Mouse (Mus musculus) forebrain, embryonic 10.5 days (tissue): ENCODE measurements around the gene Wbp11. TPM values are rescaled to one million over a fixed set of nuclear protein-coding genes. Genes with fewer than 3 reads are reported as not detected.

ENCODE experiments used
- DNase-seq: peaks from one replicate; pipeline ENCODE4 v3.0.0-alpha.2; 2017; ENCODE audit warnings: low spot score; ENCODE audit errors: extremely low spot score
- H3K27ac ChIP-seq: fragments of 300-500 bp; sonication (generic); 2 replicates; pipeline ENCODE4 v1.5.1; 2016; ENCODE audit warnings: mild to moderate bottlenecking
- H3K27me3 ChIP-seq: fragments of 300-500 bp; sonication (generic); 2 replicates; pipeline ENCODE4 v1.6.1; 2016; ENCODE audit warnings: mild to moderate bottlenecking; ENCODE audit not compliant: poor library complexity, severe bottlenecking
- H3K36me3 ChIP-seq: fragments of 300-500 bp; sonication (generic); replicated peaks from 2 replicates; pipeline ENCODE4 v1.6.1; 2016; ENCODE audit warnings: mild to moderate bottlenecking, moderate library complexity
- H3K4me1 ChIP-seq: fragments of 300-500 bp; sonication (generic); 2 replicates; pipeline ENCODE4 v1.6.1; 2016
- H3K4me3 ChIP-seq: fragments of 300-500 bp; sonication (generic); 2 replicates; pipeline ENCODE4 v1.5.1; 2016; ENCODE audit warnings: mild to moderate bottlenecking, moderate library complexity
- H3K9me3 ChIP-seq: fragments of 300-500 bp; sonication (generic); 2 replicates; pipeline ENCODE4 v1.6.1; 2016; ENCODE audit warnings: mild to moderate bottlenecking, moderate library complexity
- WGBS: fragments of 180-500 bp; shearing (Covaris S2); methylation state at CpG from one replicate; pipeline ENCODE4 v1.1.7; 2016; 5-methylcytosine and 5-hydroxymethylcytosine counted together
- polyA plus RNA-seq: library from polyadenylated mRNA; unstranded; fragments of >200 nt; fragmentation: Nextera tagmentation; extraction: Ambion mirVana; gene quantifications from 2 replicates; pipeline ENCODE4 v1.2.1, GENCODE M21; 2016

The Wbp11 gene
- polyA plus RNA-seq, 1 experiment from 2014 or later, result 166 TPM

DNA sequence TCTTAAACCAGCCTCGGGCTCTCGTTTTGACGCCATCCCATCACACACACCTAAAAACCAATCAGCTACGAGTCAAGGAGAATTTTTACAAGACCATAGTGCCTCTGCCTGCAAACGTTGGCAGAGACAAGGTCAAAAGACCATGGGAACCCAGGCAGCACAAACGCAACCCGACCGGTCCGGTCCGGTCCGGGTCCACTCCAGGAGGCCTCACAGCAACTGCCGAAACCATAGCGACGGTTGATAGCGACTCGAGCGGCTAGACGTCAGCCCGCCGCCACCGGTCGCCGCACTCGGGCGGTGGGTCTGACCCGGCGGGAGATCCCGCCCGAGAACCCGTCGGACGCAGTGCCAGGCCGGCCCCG, 535 bp downstream of the Wbp11 start, which contains the start of gene BC049715:
Gene BC049715 (plus strand): TSS at position 111 of the 365 bp plus-strand sequence.
- no peak for DNase-seq
- under 1% methylated on average over 34 of the region's 34 CpGs for WGBS
- Histone ChIP-seq H3K27me3 (no peaks in the 10 kb centered on the region), H3K4me1 (peaks cover 14% of the 10 kb centered on the region), H3K36me3 (peaks cover 30% of the 10 kb centered on the region), H3K27ac (peak within 1 kb of the TSS; percentile 98), H3K4me3 (peak within 1 kb of the TSS; percentile 99), H3K9me3 (no peaks in the 10 kb centered on the region)

DNA sequence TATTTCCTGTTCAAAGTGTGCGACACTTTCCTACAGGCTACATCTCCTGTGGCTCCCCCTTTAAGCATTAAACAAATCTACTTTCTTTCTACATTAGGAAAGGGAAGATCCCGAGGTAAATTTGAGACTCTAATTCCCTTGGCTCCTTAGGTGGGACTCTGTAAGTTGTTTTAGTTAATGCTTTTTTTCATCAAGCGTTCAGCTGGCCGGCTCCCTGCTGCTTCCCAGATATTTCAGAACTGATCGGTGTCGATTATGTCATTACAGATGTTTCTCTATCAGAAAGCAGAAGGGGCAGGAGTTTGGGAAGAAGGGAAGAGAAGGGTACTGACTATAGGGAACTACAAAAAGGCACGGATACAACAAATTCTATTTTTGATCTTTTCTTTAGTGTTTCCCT, 917 bp downstream of the Wbp11 start:
- Histone ChIP-seq H3K4me3 (peak overlapping the region; percentile 99), H3K9me3 (no peaks in the 10 kb centered on the region), H3K27ac (peak overlapping the region; percentile 98), H3K4me1 (peaks cover 14% of the 10 kb centered on the region), H3K27me3 (no peaks in the 10 kb centered on the region), H3K36me3 (peaks cover 34% of the 10 kb centered on the region)
- 23% methylated on average over 7 of the region's 7 CpGs for WGBS
- no peak for DNase-seq

DNA sequence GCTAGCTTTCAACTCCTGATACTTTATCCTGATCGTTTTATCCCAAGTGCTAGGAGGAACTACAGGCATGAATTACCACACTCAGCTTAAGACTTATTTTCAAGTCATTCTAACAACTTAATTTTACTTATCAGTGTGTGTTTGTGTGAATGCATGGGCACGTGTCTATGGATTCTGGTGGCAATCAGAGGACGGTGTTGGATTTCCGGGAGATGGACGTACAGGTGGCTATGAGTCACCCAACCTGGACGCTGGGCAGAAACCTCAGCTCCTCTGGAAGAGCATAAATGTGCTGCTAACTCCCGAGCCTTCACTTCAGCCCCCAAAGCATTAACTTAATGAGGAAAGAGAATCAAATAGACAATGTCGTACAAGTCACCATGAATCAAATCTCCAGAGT, 3.0 kb downstream of the Wbp11 start:
- Histone ChIP-seq H3K9me3 (no peaks in the 10 kb centered on the region), H3K4me3 (no peak overlapping the region), H3K27ac (no peak overlapping the region), H3K36me3 (peaks cover 55% of the 10 kb centered on the region), H3K4me1 (peaks cover 14% of the 10 kb centered on the region), H3K27me3 (no peaks in the 10 kb centered on the region)
- 95% methylated on average over 8 of the region's 8 CpGs for WGBS
- DNase-seq, result no peak

DNA sequence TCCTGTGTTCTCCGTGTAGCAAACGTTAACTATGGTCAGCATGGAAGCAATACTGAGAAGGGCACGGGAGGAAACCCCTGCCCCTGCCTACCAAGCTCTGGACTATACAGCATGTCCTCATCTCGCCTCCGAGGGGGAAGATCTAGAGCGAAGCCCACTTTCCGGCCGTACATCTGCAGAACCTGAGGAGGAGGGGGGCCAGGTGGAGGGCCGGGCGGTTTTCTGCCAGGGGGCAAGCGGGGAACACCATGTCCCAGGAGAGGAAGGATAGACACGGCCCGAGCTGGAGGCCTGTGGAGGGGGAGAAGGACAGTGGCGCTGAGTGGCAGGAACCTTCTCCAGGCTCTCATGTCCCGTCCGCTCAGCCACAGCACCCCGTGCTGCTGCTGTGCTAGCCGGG, 6.9 kb downstream of the Wbp11 start:
- H3K36me3 ChIP-seq, result peaks cover 93% of the 10 kb centered on the region
- WGBS, result 95% methylated on average over 18 of the region's 18 CpGs

DNA sequence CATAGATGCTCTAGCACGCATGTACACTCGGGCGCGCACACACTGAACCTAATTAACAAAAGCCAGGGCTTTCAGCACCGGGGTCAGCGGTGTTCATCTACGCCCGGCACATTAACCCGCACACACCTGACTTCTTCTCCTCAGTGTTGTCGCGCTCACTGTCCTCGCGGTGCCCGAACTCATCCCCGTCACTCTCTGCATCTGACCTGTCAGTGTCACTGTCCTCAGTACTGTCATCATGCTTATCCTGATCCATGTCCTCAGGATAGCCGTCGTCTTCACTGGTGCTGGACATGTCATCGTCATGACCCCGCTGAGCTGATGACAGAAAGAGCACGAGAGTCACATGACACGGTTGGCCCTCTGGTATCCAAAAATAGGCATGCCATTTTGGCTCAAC, 7.7 kb downstream of the Wbp11 start:
- Histone ChIP-seq H3K36me3 (peaks cover 95% of the 10 kb centered on the region), H3K9me3 (no peaks in the 10 kb centered on the region), H3K4me1 (no peaks in the 10 kb centered on the region), H3K27ac (no peak overlapping the region), H3K27me3 (no peaks in the 10 kb centered on the region), H3K4me3 (no peak overlapping the region)
- 97% methylated on average over 21 of the region's 21 CpGs for WGBS
- DNase-seq, result no peak

More for the DNA sequence above, 6.9 kb downstream of the Wbp11 start:
- DNase-seq, result no peak
- H3K9me3 ChIP-seq, result no peaks in the 10 kb centered on the region
- no peak overlapping the region for H3K4me3 ChIP-seq
- H3K27me3 ChIP-seq, result no peaks in the 10 kb centered on the region
- no peaks in the 10 kb centered on the region for H3K4me1 ChIP-seq
- H3K27ac ChIP-seq, result no peak overlapping the region

DNA sequence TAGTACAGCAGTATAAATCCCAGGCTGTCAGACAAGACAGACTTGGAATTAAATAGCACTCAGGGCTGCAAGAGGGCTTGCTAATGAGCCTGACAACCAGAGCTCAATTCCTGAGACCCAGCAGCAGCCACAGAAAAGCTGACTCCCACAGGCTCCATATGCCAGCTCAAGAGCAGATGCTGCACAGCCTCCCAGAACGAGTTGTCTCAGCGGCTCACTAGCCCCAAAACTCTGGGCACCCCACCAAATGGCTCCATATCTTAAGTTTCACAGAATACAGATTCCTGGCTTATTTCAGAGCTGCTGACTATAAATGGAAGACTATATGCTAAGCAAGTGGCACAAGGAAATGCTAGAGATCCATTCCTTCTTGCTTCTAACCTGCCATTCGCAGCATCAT, 10.5 kb downstream of the Wbp11 start:
- Histone ChIP-seq H3K4me3 (no peak overlapping the region), H3K36me3 (peaks cover 97% of the 10 kb centered on the region), H3K27ac (no peak overlapping the region), H3K4me1 (no peaks in the 10 kb centered on the region), H3K27me3 (no peaks in the 10 kb centered on the region), H3K9me3 (no peaks in the 10 kb centered on the region)
- 95% methylated on average over 3 of the region's 3 CpGs for WGBS
- no peak for DNase-seq

DNA sequence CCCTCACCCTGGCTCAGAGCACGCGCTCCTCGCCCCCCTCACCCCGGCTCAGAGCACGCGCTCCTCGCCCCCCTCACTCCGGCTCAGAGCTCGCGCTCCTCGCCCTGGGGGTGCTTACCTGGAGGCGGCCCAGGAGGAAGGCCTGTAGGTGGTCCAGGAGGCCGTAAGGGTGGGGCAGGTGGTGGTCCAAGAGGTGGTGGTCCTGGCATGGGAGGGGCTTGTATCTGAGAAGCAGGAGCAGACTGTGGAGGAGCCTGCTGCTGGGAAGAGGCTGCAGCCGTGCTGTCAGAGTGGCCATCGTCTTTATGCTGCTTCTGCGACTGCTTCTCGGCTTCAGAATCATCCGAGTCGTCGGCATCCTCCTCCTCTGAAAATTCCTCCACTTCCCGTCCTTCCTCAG, 11.2 kb downstream of the Wbp11 start:
- Histone ChIP-seq H3K27ac (no peak overlapping the region), H3K27me3 (no peaks in the 10 kb centered on the region), H3K36me3 (peaks cover 97% of the 10 kb centered on the region), H3K4me1 (no peaks in the 10 kb centered on the region), H3K9me3 (no peaks in the 10 kb centered on the region), H3K4me3 (no peak overlapping the region)
- 94% methylated on average over 21 of the region's 21 CpGs for WGBS
- DNase-seq, result no peak

DNA sequence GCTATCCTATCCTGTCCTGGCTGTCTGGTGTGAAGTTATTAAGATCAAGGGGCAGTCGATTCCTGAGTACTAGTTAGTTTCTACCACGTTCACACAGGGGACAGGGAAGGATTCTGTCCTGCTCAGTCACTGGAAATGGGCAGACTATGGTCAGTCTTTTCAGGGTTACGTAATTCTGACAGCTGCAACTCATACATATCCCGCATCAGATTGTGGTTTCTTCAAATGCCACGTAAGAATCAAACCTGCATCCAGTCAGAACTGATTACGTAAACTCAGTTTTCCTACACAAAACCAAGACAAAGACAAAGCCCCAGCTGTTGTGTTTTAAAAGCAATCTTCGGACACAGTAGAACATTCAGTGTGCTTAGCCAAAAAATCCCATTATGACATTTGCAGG, 12.7 kb downstream of the Wbp11 start:
- Histone ChIP-seq H3K4me3 (no peak overlapping the region), H3K27ac (no peak overlapping the region), H3K27me3 (no peaks in the 10 kb centered on the region), H3K4me1 (no peaks in the 10 kb centered on the region), H3K36me3 (peaks cover 94% of the 10 kb centered on the region), H3K9me3 (no peaks in the 10 kb centered on the region)
- DNase-seq, result no peak
- WGBS, result 97% methylated on average over 7 of the region's 7 CpGs

DNA sequence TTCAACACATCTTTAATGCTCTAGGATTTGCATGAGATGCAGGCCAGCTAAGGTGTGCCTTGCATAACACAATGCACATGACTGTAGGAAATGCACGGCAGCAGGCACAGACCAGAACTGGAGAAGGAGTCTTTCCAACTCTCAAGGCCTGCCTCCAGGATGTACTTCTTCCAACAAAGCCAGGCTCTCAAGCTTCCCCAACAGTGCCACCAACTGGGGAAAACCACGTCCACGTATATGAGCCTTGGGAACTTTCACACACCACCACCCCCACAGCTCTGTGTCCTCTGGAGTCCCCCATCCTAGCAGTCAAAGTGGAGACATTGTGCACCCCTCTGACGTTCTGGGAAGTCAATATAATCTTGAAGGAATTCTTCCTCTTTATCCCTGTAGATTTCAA, 14.9 kb downstream of the Wbp11 start:
- Histone ChIP-seq H3K4me3 (no peak overlapping the region), H3K27me3 (no peaks in the 10 kb centered on the region), H3K9me3 (no peaks in the 10 kb centered on the region), H3K36me3 (peaks cover 81% of the 10 kb centered on the region), H3K27ac (no peak overlapping the region), H3K4me1 (peaks cover 15% of the 10 kb centered on the region)
- no peak for DNase-seq
- WGBS, result 52% methylated on average over 4 of the region's 4 CpGs

DNA sequence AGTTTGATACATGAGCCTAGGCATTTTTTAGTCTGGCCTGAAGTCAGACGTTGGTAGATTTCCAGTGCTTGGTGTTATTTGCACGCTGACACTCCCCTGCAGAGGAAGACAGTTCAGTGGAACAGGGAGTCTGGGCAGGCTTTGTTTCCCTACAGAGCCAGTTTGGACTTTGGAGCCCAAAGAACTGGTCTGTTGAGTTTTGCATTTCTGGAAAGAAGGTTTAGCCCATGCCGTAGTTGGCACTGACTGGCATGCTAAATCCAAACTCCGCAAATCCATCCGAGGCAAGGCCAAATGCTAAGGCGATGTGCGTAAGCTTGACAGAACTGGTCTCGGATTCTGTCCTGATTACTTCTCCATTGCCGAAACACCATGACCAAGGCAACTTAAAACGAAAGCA, 16.8 kb downstream of the Wbp11 start:
- DNase-seq, result no peak
- Histone ChIP-seq H3K4me3 (no peak overlapping the region), H3K4me1 (peaks cover 26% of the 10 kb centered on the region), H3K27me3 (no peaks in the 10 kb centered on the region), H3K27ac (no peak overlapping the region), H3K36me3 (peaks cover 62% of the 10 kb centered on the region), H3K9me3 (no peaks in the 10 kb centered on the region)
- 91% methylated on average over 10 of the region's 10 CpGs for WGBS

DNA sequence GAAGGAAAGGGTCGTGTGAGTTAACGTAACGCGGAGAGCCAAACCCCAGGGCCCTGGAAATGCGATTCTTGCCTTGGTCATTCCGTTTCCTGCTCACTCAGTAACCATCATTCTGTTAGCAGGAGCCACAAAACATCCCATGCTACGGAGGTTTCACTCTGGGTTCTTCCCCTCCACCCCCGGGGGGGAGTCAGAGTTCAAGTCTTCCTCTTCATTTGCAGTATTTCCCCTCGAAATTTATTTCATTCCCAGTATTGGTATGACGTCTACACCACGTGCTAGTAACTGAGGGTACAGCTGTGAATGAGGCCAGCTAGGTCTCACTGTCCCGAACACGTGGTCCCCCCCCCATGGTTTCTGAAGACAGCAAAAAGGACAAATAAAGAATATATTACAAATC, 18.4 kb downstream of the Wbp11 start:
- WGBS, result 84% methylated on average over 13 of the region's 13 CpGs
- Histone ChIP-seq H3K27ac (no peak overlapping the region), H3K36me3 (peaks cover 48% of the 10 kb centered on the region), H3K27me3 (no peaks in the 10 kb centered on the region), H3K9me3 (no peaks in the 10 kb centered on the region), H3K4me3 (peak overlapping the region; percentile 87), H3K4me1 (peaks cover 30% of the 10 kb centered on the region)
- no peak for DNase-seq

DNA sequence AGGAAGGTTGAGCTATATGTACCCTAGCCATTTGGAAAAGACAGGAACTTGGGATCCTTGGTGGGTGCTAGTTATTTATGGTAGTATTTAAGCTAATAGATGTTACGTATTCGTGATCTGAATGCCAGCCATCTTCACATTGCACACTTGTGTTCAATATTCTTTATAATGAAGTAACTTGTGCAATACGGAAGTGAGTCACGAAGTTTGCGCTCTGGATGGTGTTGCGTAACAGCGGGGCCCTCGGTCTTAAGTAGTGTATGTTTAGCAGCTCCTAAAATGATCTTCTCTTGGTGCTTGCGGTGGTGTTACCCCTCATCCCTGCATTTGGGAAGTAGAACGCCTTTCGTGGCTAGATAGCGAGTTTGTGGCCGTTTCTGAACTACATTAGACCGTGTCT, 19.0 kb downstream of the Wbp11 start:
- peak overlapping the region; percentile 88; the same call in 1 of the 2 replicates for H3K27ac ChIP-seq
- peaks cover 42% of the 10 kb centered on the region for H3K36me3 ChIP-seq
- H3K9me3 ChIP-seq, result no peaks in the 10 kb centered on the region
- no peak for DNase-seq
- peaks cover 32% of the 10 kb centered on the region for H3K4me1 ChIP-seq
- H3K27me3 ChIP-seq, result no peaks in the 10 kb centered on the region
- peak overlapping the region; percentile 87 for H3K4me3 ChIP-seq
- 43% methylated on average over 14 of the region's 14 CpGs for WGBS

DNA sequence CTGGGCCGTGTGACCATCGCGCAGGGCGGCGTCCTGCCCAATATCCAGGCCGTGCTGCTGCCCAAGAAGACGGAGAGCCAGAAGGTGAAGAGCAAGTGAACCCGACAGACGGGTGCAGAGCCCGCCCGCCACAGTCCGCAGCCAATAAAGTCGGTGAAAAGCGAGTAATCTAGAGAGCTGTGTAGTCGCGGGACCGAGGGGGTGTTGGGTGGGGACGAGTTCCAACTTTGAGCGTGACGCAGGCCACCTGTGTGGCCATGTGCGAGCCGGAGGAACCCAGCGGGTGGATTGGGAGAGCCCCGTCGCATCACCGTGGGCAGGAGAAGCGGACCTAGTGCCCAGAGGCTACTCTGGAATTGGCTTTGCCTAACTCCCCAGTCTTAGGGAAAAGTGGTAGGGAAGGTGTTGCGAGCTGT, 19.4 kb downstream of the Wbp11 start:
- peaks cover 33% of the 10 kb centered on the region for H3K4me1 ChIP-seq
- under 1% methylated on average over 28 of the region's 28 CpGs for WGBS
- DNase-seq, result peak; percentile 32
- H3K36me3 ChIP-seq, result peaks cover 38% of the 10 kb centered on the region
- no peaks in the 10 kb centered on the region for H3K27me3 ChIP-seq
- H3K27ac ChIP-seq, result peak overlapping the region; percentile 88
- H3K4me3 ChIP-seq, result peak overlapping the region; percentile 87
- H3K9me3 ChIP-seq, result no peaks in the 10 kb centered on the region

DNA sequence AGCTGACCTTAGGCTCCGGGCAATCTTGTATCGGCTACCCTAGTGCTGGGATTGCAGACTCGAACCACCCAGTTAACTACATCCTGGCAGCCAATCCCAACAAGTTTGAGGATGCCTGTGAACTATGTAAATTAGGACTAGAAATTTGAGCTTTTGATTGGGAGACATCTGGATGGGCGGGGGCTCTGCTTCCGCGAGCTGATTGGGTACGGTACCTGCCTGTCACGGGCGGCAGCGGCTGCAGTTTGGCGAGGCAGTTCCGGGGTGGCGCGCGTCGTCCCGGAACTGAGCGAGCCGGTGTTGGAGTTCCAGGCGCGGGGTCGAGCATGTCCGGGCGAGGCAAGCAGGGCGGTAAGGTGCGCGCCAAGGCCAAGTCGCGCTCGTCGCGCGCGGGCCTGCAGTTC, 20.0 kb downstream of the Wbp11 start, which contains the start of gene H2afj:
Gene H2afj (plus strand): TSS at position 231 of the 404 bp plus-strand sequence.
- peak; percentile 96 for DNase-seq
- under 1% methylated on average over 34 of the region's 34 CpGs for WGBS

More for the DNA sequence above, 20.0 kb downstream of the Wbp11 start, which contains the start of gene H2afj:
- Histone ChIP-seq H3K27ac (peak within 1 kb of the TSS; percentile 88), H3K36me3 (peaks cover 32% of the 10 kb centered on the region), H3K4me3 (peak within 1 kb of the TSS; percentile 87), H3K9me3 (no peaks in the 10 kb centered on the region), H3K27me3 (no peaks in the 10 kb centered on the region), H3K4me1 (peaks cover 39% of the 10 kb centered on the region)
